Mouse (Mus musculus) stomach, postnatal 0 days (tissue): Measurements from ENCODE around the gene Iqcj.

ENCODE experiments used
- CTCF ChIP-seq: IDR thresholded peaks from 2 replicates; pipeline ENCODE4 v1.5.1; 2016; ENCODE audit warnings: antibody characterized with exemption, low read depth, mild to moderate bottlenecking, moderate library complexity
- EP300 ChIP-seq: optimal IDR thresholded peaks from 2 replicates; pipeline ENCODE3; 2016; ENCODE audit warnings: antibody characterized with exemption

- TF ChIP-seq CTCF (no peak), EP300 (no peak)
Observed at GRCm38 (mm10) chr3:67902517-67902916, 10.5 kb downstream of the Iqcj start.
